ENCODE assay signal across 15 mouse cellular contexts in genomic region chr7:125838078-125838742, GRCm38 (mm10).
DNase-seq lines count a peak whose midpoint lies in the region; ATAC-seq and TF ChIP-seq lines count a peak whose summit lies in the region.
"Had no signal": no experiment of that assay in that cellular context is flagged by ENCODE, and none has a peak within 500 bp of the region (broad histone marks: within the 10 kb centered on the region; RNA-seq: fewer than 3 reads in every experiment).

No protein-coding gene starts in this region.

- H3K36me3 ChIP-seq in heart, embryonic 14.5 days (ENCODE audit: control insufficient read depth, insufficient read depth, low read length), result peaks cover 6% of the 10 kb centered on the region
- H3K36me3 ChIP-seq in forebrain, embryonic 12.5 days (replicated peaks), result peaks cover 9% of the 10 kb centered on the region; the same call in 1 of the 2 replicates
- no peaks in the 10 kb centered on the region for H3K36me3 ChIP-seq in hindbrain, postnatal 0 days (ENCODE audit: insufficient read depth, low read length)
- no peaks in the 10 kb centered on the region for H3K36me3 ChIP-seq in midbrain, embryonic 16.5 days (ENCODE audit: control insufficient read depth, insufficient read depth, low read length)
- H3K36me3 ChIP-seq: stomach, embryonic 15.5 days had no signal

- H3K4me2 ChIP-seq in heart, embryonic 14.5 days (ENCODE audit: low read length), result no peak overlapping the region
- H3K4me2 ChIP-seq in forebrain, embryonic 12.5 days, result no peak overlapping the region
- no peak overlapping the region for H3K4me2 ChIP-seq in hindbrain, postnatal 0 days (ENCODE audit: low read depth, low read length)
- no peak overlapping the region for H3K4me2 ChIP-seq in midbrain, embryonic 16.5 days (ENCODE audit: low read length)
- H3K4me2 ChIP-seq: lung, embryonic 15.5 days; stomach, embryonic 15.5 days had no signal

- DNase-seq in heart, postnatal 36 days, result no peak
- peak; percentile 46 for DNase-seq in hindbrain, postnatal 0 days (ENCODE audit: low spot score)
- DNase-seq in left cerebral cortex, adult 18-20 months (ENCODE audit: low spot score in 2 of 2), result no peak
- no peak for DNase-seq in thymus, postnatal 14 days
- DNase-seq: cerebellum, adult 8-10 months; kidney, postnatal 10 days; retina, postnatal 1 day had no signal

- no peak for TF ChIP-seq CTCF in hindbrain, postnatal 0 days (IDR thresholded peaks at IDR 0.05; ENCODE audit: low read depth)

- H3K4me1 ChIP-seq in heart, embryonic 14.5 days (ENCODE audit: control insufficient read depth in 2 of 2, insufficient read depth in 2 of 2, low read length in 2 of 2), result peaks cover 22 to 32% of the 10 kb centered on the region in 2 experiments
- peaks cover 24% of the 10 kb centered on the region for H3K4me1 ChIP-seq in forebrain, embryonic 12.5 days
- peaks cover 9% of the 10 kb centered on the region; the same call in 1 of the 2 replicates for H3K4me1 ChIP-seq in hindbrain, postnatal 0 days (ENCODE audit: insufficient read depth, low read length)
- peaks cover 14% of the 10 kb centered on the region for H3K4me1 ChIP-seq in midbrain, embryonic 16.5 days (ENCODE audit: control insufficient read depth, insufficient read depth, low read length)
- H3K4me1 ChIP-seq: lung, embryonic 15.5 days; stomach, embryonic 15.5 days had no signal

- no peaks in the 10 kb centered on the region for H3K9me3 ChIP-seq in heart, embryonic 14.5 days (ENCODE audit: control insufficient read depth, low read length)
- no peaks in the 10 kb centered on the region for H3K9me3 ChIP-seq in forebrain, embryonic 12.5 days
- H3K9me3 ChIP-seq in hindbrain, postnatal 0 days (ENCODE audit: low read length), result no peaks in the 10 kb centered on the region
- H3K9me3 ChIP-seq in midbrain, embryonic 16.5 days (replicated peaks; ENCODE audit: control insufficient read depth, low read length, poor library complexity, severe bottlenecking), result no peaks in the 10 kb centered on the region
- H3K9me3 ChIP-seq: lung, embryonic 15.5 days; stomach, embryonic 15.5 days had no signal

- WGBS in heart, embryonic 14.5 days, result 53% methylated on average over 5 of the region's 5 CpGs
- 34% methylated on average over 5 of the region's 5 CpGs for WGBS in forebrain, embryonic 12.5 days
- 25% methylated on average over 5 of the region's 5 CpGs for WGBS in hindbrain, postnatal 0 days
- 7% methylated on average over 5 of the region's 5 CpGs for WGBS in midbrain, embryonic 16.5 days

- H3K27me3 ChIP-seq in heart, embryonic 14.5 days (ENCODE audit: control insufficient read depth, insufficient read depth, low read length), result no peaks in the 10 kb centered on the region
- H3K27me3 ChIP-seq in forebrain, embryonic 12.5 days, result no peaks in the 10 kb centered on the region
- H3K27me3 ChIP-seq in hindbrain, postnatal 0 days (ENCODE audit: insufficient read depth, low read length), result no peaks in the 10 kb centered on the region
- no peaks in the 10 kb centered on the region for H3K27me3 ChIP-seq in midbrain, embryonic 16.5 days (ENCODE audit: control insufficient read depth, insufficient read depth, low read depth, low read length)
- H3K27me3 ChIP-seq: lung, embryonic 15.5 days; Patski; stomach, embryonic 15.5 days had no signal

- intact Hi-C loops in heart, postnatal 36 days (cut with DNase I), result no loop called here

- ATAC-seq in heart, embryonic 14.5 days (ENCODE audit: insufficient number of reproducible peaks, insufficient read depth, low FRiP score, low read depth), result no peak
- ATAC-seq in forebrain, embryonic 12.5 days (ENCODE audit: low FRiP score), result peak; percentile 63; the same call in 1 of the 2 replicates
- peak; percentile 58; the same call in 1 of the 2 replicates for ATAC-seq in hindbrain, postnatal 0 days
- ATAC-seq in midbrain, embryonic 16.5 days, result peak; percentile 80
- ATAC-seq in frontal cortex, adult (ENCODE audit: low TSS enrichment), result no peak
- ATAC-seq: Patski had no signal

- peak overlapping the region; percentile 47; the same call in 1 of the 2 replicates for H3K9ac ChIP-seq in heart, embryonic 14.5 days (ENCODE audit: low read length)
- no peak overlapping the region for H3K9ac ChIP-seq in forebrain, embryonic 12.5 days
- H3K9ac ChIP-seq in hindbrain, postnatal 0 days (replicated peaks; ENCODE audit: low read length), result no peak overlapping the region
- H3K9ac ChIP-seq in midbrain, embryonic 16.5 days (ENCODE audit: low read depth, low read length), result no peak overlapping the region
- H3K9ac ChIP-seq: lung, embryonic 15.5 days; stomach, embryonic 15.5 days had no signal

- no peak overlapping the region for H3K4me3 ChIP-seq in heart, embryonic 14.5 days (ENCODE audit: control insufficient read depth in 1 of 2, insufficient read depth in 1 of 2, low read depth in 1 of 2, low read length in 2 of 2)
- no peak overlapping the region for H3K4me3 ChIP-seq in forebrain, embryonic 12.5 days (replicated peaks)
- H3K4me3 ChIP-seq in hindbrain, postnatal 0 days (ENCODE audit: low read length), result no peak overlapping the region
- no peak overlapping the region for H3K4me3 ChIP-seq in midbrain, embryonic 16.5 days (ENCODE audit: low read depth, low read length)
- H3K4me3 ChIP-seq: left cerebral cortex, adult 2 months; lung, embryonic 15.5 days; stomach, embryonic 15.5 days had no signal

- H3K27ac ChIP-seq in heart, embryonic 14.5 days (replicated peaks in 1 of 2; ENCODE audit: control insufficient read depth in 1 of 2, insufficient read depth in 1 of 2, low read depth in 2 of 2, low read length in 2 of 2), result peak overlapping the region; percentile 46
- H3K27ac ChIP-seq in forebrain, embryonic 12.5 days, result peak overlapping the region; percentile 75
- peak overlapping the region; percentile 37; the same call in 1 of the 2 replicates for H3K27ac ChIP-seq in hindbrain, postnatal 0 days
- peak overlapping the region; percentile 56 for H3K27ac ChIP-seq in midbrain, embryonic 16.5 days (ENCODE audit: low read length)
- H3K27ac ChIP-seq: left cerebral cortex, adult 2 months; lung, embryonic 15.5 days; stomach, embryonic 15.5 days had no signal

Comparison
In these comparisons a context has a peak if more than half of its experiments do, and no peak if none do; other contexts are left out.
1. ATAC-seq: peak in forebrain, embryonic 12.5 days (single experiment), hindbrain, postnatal 0 days (single experiment) and midbrain, embryonic 16.5 days (single experiment); none in heart, embryonic 14.5 days (single experiment) and frontal cortex, adult (single experiment).
2. Peak in every context shown above with its lines, with median percentiles within 50 percentile points of each other: H3K27ac ChIP-seq.